Mouse (Mus musculus): ENCODE data around the gene Nfx1.

Nfx1 gene

DNA sequence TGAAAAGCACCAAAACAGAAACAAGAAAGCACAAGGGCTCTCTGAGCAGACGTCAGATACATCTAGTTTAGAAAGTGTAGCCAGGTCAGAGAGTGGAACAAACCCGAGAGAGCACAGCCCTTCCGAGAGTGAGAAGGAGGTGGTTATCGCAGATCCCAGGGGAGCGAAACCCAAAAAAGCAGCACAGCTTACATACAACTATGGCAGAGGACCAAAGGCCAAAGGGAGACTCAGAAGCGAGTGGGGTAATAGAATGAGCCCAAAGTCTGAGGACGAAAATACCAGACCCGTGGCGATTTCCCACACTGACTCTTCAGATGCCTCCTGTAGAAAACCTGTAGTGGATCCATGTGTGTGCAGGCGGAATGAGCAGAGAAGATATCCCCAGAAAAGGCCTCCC, 5.9 kb downstream of the Nfx1 start:
- no peak for DNase-seq

DNA sequence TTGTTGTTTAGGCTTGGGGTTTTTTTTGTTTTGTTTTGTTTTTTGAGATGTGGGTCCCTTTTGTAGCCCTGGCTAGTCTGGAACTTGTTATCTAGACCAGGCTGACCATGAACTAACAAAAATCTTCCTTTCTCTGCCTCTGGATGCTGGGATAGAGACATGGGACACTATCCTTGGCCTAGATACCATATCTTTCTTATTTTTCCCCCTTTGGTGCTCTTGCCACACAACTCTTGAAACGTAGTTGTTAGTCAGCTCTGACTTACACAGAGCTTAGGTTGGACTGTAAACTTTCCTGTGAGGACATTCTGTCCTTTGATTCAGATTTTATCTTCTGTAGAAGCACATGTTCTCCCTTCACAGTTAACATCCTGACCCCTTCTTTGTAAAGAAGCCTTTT, 8.7 kb downstream of the Nfx1 start:
- no peak for DNase-seq

GRCm38 (mm10) chr4:40982486-40982885, 11.8 kb downstream of the Nfx1 start:
- no peak for DNase-seq

- DNase-seq = no peak
Measured at GRCm38 (mm10) chr4:40983686-40984085, 13.0 kb downstream of the Nfx1 start.

GRCm38 (mm10) chr4:40989633-40990032, 18.9 kb downstream of the Nfx1 start:
- DNase-seq = no peak

GRCm38 (mm10) chr4:40996302-40996701, 25.6 kb downstream of the Nfx1 start:
- DNase-seq = no peak

- no peak for DNase-seq
Measured at GRCm38 (mm10) chr4:40997916-40998315, 27.2 kb downstream of the Nfx1 start.

DNA sequence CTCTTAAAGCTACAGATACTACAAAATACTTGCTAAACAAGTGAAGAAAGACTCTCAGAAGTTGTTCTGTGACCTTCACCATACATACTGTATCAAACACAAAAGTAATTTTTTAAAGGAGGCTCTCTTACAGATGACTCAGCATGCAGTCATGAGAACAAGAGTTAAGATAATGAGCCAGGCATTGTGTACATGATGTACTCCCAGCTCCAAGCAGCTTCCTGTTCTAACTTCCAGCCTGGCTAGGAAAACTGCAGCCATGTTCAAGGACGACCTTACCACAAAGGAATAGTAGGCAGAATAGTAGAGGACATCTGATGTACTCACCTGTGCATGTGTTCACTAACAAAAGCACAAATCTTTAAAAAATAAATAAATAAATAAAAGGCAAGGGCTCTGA, 29.6 kb downstream of the Nfx1 start:
- DNase-seq = no peak

GRCm38 (mm10) chr4:41000842-41001639, 30.3 kb downstream of the Nfx1 start:
- no peak for DNase-seq

DNA sequence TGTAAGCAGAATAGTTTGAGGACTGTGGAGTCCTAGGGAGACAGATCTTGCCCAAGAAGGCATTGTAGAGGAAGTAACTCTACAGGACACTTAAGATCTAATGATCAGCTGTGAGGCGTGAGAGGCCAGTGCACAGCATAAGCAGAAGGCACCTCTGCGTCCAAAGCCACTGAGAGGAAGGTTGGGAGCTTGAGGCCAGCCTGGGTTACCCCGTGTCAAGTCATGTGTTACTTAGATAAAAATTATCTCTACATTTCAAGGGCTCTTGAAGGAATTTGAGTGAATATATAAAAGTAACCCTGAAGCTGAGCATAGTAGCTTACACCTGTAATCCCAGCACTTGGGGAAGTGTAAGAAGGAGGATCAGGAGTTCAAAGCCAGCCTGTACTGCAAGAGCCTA, 42.6 kb downstream of the Nfx1 start:
- DNase-seq = no peak

- DNase-seq = no peak
Measured at GRCm38 (mm10) chr4:41015798-41016197, 45.1 kb downstream of the Nfx1 start.

DNA sequence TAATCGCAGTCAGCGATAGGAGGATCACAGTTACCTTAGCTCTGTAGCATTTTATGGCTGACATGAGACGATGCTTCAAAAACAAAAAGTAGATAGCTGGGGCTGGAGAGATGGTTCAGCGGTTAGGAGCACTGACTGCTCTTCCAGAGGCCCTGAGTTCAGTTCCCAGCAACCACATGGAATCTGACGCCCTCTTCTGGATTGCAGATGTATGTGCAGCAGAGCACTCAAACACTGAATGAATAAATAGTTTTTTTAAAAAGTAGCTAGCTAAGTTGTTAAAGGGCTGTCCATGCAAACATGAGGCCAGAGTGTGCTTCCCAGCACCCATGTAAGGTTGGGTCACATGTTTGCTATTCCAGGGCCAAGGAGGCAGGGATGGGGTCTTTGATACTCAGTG, 50.4 kb downstream of the Nfx1 start:
- no peak for DNase-seq

DNA sequence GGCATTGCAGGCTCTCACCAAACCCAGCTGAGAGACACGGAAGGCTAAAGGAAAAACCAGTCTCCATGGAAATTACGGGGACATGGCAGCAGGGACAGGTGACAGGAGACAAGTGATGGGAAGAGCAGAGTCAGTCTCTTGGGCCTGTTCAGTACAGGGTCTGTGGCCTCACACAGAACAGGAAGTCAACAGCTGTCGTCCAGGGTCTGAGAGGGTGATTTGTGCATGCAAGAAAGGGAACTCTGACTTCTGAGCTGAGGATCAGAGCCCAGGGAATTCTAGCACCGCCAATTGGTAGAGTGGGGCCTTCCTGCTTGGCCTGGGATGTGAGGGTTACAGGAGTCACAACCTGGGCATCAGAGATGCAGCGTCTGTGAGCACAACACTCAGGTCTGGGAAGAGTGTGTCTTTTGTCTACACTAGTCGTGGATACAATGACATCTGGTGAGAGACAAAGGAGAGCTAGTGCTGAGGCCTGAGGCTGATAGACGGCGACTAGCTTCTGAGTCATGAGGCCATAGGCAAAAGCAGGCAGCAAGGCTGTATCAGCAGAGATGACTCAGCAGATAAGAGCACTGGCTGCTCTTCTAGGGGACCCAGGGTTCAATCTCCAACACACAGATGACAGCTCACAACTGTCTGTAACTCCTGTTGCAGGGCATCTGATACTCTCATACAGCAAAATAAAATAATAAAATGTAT, 55.5 kb downstream of the Nfx1 start:
- no peak for DNase-seq

GRCm38 (mm10) chr4:41027872-41028271, 57.2 kb downstream of the Nfx1 start:
- DNase-seq = no peak

GRCm38 (mm10) chr4:41028272-41028671, 57.6 kb downstream of the Nfx1 start:
- no peak for DNase-seq

GRCm38 (mm10) chr4:41029372-41029771, 58.7 kb downstream of the Nfx1 start:
- DNase-seq = no peak

- DNase-seq = no peak
Measured at GRCm38 (mm10) chr4:41031242-41031641, 60.5 kb downstream of the Nfx1 start.

- DNase-seq = no peak
Measured at GRCm38 (mm10) chr4:41037942-41038341, 67.2 kb downstream of the Nfx1 start.

DNA sequence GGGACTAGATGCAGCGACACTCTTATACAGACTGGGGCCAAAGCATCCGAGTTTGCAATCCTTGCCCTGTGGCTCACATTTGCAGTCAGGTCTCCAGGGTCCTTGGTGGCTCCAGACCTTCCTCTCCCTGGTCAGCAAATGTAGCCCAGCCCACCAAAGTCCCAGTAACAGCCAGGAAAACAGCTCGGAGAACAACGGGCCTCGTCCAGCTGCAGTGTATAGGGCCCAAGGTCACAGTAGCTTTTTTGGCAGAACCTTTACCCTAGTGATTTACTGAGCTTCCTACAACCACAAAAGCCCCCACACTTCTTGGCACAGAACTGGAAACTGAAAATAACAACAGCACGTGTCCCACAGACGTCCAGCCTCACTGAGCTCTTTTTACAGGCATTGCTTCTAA, 70.3 kb downstream of the Nfx1 start:
- DNase-seq = no peak

DNA sequence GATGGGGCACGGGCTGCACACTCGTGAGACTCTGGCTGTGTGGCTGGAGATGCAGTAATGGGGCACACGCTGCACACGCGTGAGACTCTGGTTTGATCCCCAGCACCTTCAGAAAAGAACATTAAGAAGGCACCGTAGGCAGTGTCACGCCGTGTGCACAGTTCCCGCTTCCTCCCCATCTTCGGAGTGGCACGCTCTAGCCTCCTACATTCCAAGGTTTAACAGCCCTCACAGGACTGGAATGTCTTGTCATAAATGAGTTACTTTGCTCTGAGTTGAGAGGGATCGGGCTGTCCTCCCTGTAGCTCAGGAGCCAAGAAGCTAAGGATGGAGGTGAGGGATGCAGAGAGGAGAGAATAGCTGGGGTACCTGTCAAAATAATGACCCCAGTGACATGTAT, 72.2 kb downstream of the Nfx1 start:
- no peak for DNase-seq

DNA sequence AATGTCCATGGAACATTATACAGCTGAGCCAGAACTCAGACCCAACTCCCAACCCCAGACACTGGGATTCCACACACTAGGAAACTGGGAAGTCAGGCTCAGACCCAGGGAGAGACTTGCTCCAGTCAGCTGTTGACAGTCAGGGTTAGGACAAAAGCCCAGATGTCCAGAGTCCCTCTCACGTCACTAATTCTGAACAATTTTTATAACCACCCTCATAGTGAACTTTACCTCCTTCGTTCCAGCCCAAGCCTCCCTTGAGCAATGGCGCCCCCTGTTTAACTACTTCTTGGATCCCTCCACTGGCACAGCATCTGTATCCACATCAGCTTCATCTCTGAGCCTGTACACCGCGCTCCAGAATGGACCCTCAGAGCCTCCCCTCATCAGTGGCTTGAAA, 73.3 kb downstream of the Nfx1 start:
- no peak for DNase-seq

GRCm38 (mm10) chr4:41045288-41045687, 74.6 kb downstream of the Nfx1 start:
- DNase-seq = no peak

GRCm38 (mm10) chr4:41046254-41046795, 75.6 kb downstream of the Nfx1 start:
- no peak for DNase-seq

DNA sequence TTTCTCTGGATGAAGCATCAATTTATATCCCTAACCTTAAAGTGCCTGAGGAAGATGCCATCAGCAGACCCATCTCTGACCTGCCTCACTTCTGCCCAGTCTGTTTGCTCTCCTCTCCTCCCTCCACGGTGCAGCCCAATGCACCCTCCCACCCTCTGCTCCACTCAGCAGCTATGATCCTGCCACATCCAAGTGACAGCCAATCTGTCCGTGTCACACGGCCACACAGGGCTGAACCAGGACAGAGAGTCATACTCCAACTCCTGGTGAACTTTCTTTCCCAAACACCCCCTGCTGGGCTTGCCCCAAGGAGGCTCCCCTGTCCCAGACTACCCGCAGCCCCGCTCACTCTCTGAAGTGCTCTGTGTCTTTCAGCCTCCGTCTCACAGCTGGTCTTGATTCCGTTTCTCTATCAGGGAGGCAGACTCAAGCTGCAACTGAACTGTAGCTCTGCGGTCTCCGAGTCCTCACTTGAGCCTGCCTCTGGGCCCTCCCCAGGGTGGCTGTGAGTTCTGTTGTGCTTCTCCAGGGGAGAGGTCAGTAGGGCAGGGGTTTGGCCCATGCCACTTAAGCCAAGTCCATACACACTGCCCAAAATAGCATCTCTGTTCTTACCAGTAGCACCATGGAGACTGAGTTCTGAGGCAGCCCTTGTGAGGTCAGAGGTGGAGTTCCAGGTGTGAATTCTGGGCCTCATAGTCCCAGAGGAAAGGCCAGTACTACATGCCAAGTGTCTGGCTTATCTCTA, 77.0 kb downstream of the Nfx1 start, which contains the start of gene Aqp7:
TSS of gene Aqp7 (minus strand) at position 616 of the 748 bp plus-strand sequence.
- no peak for DNase-seq

All from right cerebral cortex, postnatal 4 days (tissue).